Mouse (Mus musculus) c-Kit-positive CD71-positive TER-119-positive erythroid progenitor cells, embryonic 14.5 days (primary cell): ENCODE data around the gene Stac.
A peak's percentile ranks its signal among the peaks of the same experiment; 100 is the strongest.

Experiments used
- DNase-seq: peaks from one replicate; pipeline ENCODE4 v3.0.0-alpha.2; 2013; ENCODE audit warnings: low spot score

Stac gene

DNA sequence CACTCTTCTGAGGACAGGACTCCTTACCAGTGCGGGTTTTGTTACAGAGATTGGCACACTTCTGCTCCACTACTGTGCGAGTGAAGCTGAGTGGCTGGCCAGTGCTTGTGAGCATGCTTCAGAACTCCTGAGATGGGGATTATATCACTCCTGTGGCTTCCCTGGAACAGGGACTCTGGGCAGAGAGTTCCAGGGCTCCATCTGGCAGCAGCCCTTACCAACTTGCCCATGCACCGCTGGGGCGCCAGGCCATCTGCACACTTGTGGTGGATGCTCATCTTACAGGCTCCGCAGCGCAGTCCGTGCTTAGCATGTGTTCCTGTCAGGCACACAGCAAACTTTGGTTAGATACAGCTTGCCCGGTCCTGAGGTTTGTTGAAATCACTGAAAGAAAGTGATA, 83.5 kb downstream of the Stac start:
- DNase-seq, result no peak

DNA sequence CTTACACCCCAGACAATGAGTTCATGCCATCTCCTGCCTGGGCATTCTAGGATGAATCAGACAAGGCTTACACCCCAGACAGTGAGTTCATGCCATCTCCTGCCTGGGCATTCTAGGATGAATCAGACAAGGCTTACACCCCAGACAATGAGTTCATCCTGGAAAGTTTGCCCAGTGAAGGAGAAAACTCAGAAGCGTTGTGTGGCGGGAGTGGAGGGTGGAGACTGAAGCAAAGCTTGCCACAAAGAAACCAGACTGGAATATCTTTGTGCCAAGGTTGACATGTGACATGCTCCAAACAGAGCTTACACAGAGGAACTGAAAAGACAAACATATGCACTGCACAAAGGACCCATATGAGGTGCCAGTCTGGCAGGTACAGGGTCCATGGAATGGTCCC, 102.6 kb downstream of the Stac start:
- DNase-seq, result no peak

DNA sequence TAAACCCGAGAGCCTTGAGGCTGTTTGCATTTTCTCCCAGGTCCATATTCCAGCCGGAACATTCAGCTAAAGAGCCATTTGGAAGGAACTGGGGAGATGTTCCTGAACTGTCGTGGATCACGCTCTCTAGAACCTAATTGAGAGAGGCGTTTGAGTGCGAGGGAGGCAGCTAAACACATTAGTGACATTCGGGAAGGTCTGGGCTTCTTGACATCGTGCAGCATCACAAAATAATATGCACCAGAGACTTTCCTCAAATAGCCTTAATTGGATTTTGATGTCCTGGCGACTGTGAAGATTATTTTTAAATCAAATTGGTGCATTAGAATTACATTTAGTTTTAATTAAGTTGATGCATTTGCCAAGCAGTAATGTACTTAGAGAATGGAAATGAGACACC, 111.4 kb downstream of the Stac start:
- DNase-seq, result no peak

DNA sequence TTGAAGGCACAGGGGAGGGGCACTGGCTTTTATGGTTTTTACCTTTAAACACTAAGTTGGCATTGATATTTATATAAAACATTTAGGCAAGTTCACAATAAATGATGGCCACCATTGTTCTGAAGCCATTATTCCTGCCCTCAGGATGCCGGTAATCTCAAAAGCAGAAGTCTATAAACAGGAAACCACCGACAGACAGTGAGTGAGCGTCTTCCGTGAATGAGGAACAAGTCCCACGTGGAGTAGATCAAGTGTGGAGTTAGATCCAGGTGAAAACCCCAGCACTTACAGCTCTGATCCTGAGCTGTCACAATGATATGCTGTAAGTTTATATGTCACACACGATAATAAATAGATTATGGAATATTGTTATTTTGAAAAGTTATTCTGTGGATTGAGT, 112.7 kb downstream of the Stac start:
- DNase-seq, result no peak

DNA sequence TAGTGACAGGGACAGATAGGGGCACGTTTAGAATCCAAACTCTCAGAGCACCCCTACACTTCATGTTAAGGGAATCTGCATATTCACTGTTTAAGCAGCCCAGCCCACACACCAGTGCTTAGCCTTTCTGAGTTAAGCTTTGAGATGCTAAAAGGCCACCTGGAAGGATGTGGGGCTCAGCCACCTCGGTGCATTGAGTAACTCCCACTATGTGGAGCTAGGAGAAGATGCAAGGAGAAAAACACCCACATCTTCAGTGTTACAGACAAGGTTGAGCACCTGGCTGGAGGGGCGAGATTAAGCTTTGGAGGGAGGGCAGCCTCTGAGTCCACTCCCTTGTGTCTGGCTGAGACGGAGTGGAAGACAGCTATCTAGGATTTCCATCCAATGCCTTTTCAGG, 114.3 kb downstream of the Stac start:
- no peak for DNase-seq

DNA sequence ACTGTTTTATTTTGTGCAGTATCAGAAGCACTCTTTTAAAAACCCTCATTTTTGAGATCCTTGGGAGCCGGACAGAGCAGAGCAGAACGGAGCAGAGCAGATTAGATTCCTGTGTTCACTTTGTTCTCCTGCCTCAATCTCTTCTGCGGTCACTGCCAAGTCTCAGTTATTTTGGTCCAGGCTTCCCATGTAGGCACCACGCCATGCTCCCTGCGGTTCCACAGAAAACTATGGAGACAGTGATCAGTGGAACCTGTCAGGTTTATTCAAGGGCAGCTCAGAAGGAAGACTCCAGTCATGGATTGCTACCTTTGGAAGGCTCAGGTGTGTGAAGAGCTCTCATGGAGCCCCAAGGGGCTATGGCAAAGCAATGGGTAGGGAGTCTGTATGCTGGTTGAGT, 116.3 kb downstream of the Stac start:
- DNase-seq, result no peak

DNA sequence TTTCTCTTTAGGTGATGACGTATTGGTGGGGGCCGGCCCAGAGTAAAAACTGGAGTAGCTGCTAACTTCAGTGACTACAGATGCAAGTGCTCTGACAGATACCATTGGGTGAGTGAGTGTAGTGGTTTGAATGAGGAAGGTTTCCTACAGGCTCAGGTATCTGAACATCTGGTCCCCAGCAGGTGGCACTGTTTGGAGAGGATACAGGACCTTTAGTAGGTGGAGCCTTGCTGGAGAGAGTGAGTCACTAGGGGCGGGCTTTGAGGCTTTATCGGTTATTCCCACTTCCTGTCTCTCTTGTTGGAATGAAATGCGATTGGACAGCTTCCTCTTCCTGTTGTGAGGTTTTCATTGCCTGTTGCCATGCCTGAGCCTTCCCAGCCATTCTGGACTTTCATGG, 118.5 kb downstream of the Stac start:
- DNase-seq, result no peak

DNA sequence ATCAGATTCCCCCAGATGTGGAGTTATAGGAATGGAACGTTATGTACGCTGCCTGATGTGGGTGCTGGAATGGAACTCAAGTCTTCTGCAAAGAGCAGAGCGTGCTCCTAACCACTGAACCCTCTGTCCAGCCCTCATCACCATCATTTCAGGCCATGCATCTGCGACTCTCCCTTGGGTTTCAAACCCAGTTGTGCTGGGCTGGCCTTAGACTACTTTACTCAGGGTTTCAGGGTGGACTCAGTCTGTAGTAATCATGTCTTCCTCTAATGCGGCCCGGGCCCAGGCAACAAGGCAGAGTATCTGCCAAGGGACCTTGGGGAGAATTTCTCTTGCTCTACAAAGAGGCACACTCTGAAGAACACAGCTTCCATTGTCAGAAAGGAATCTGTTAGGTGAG, 126.0 kb downstream of the Stac start:
- DNase-seq, result no peak

DNA sequence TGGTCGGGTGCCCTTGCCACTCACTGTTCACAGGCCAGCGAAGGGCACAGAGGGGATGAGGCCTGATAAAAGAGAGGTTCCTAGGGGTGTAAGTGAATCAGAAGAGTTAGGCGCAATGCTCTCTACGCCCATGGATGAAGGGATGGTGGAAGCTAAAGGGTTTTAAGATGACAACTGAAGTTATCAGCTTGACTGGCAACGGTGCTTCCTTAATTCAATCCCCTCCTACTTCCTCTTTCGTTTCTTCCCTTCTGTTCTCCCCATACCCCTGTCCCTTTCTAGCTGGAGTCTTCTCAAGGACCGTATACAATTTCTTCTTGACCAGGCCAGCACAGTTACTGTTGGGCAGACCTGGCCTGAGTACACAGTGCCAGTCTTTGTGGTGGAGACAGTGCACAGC, 126.9 kb downstream of the Stac start:
- no peak for DNase-seq

DNA sequence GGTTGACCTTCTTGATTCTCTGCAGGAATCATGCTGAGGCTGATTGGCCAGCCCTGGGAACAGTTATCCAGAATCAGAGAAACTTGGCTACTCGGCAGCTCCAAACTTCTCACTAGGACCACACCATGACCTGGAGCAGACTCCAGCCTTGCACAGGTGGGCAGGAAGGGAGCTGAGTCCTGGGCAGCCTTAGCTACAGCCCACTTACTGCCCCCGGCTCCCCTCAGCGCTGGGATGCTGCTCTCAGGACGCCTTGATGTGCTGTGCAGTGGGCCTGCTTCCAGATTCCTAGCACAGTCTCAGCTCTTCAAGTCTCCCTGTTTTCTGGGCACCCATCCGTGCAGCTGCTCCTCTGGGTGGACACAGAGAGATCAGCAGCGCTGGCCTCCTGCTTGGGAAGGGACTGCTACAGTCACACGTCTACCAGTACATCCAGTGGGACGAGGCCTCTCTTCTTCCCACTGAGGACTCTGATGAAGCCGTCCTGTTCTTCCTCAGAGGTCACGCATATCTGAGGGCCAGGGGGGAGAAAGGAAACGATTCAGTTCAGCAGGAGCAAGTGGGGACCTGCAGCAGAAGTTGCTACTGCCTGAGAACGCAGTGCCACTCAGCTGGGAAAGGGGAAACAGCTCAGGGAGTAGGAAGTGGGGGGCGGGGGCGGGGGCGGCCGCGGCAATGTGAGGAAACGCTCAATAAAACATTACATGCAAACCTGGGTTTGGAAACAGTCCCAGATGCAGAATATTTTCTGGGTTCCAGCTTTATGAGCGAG, 127.7 kb downstream of the Stac start:
- no peak for DNase-seq

DNA sequence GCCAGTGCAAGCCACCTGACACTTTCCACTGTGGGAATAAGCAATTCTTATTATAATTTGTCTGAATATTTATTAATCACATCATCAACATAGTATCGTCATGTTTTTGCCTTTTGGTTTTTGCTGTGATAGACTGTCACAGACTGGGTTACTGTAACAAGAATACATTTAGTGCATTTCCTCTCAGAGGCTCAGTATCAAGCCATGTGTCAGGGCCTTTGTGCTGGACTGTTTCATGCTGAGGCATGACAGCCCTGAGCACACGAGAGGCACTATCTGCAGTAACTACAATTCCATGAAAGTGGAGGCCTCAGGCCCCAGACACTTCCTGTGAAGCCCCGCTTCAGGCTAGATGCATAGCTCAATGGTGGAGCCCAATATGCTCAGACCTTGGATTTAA, 133.4 kb downstream of the Stac start:
- DNase-seq, result no peak

DNA sequence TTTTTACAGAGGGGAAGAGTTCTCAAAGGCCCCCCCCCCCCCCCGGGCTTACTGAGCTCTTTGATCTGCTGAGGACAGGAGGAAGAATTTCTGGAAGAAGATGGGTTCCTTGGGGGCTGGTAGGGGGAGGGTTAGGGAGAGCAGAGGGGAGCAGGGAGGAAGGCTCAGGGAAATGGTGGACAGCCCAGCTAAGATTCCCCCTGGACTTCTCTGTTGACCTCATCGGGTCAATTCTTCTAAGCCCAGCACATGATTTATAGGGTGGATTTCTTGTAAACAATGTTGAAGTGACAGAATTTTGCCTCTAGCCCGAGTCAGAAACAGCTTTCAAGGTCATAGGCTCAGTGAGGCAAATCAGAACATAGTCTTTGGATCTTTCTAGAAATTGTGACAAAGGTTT, 137.3 kb downstream of the Stac start:
- no peak for DNase-seq

DNA sequence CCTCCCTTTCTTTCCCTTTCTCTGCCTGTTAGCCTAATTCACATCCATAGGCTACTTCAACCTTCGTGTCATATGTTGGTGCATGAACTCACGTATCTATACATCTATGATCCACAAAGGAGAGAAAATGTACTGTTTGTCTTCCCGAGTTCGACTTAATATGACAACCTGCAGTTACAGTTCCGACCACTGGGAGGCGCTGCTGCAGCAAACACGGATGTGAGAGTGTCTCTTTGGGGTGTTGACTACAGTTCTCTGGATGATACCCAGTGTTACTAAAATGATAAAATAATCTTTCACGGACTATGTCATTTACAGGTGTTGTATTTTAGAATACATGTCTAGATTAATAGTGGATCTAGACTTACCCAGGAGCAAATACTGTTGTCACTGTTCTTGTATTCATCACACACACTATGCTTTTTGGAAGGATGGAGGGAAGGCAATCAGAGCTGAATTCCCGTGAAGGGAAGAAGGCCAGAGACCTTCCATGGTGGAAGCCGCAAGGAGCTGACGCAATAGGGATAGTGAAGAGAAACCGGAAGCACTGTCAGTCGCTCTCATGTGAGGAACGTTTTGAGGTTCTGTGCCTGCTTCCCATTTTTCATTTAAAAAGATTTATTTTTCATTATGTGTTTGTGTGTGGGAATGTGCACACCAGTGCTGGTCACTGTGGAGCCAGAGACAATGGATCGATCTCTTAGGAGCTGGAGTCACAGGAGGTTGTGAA, 138.5 kb downstream of the Stac start:
- DNase-seq, result peak; percentile 17

DNA sequence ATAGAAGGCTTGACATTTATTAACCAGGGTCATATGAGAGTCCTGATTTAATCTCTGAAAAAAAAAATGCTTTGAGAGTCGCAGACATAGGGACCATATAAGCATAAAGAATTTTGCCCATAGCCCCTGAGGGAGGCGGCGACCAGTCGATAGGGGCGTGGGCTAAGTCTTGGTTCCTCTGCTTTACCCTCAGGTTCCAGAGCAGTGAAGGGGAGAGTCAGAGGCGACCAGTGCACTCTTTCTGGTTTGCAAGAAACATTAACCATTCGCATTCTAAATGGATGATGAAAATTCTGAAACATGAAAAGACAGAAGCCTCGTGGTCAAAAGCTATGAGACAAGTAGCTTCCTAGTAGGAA, 139.2 kb downstream of the Stac start:
- DNase-seq, result no peak

DNA sequence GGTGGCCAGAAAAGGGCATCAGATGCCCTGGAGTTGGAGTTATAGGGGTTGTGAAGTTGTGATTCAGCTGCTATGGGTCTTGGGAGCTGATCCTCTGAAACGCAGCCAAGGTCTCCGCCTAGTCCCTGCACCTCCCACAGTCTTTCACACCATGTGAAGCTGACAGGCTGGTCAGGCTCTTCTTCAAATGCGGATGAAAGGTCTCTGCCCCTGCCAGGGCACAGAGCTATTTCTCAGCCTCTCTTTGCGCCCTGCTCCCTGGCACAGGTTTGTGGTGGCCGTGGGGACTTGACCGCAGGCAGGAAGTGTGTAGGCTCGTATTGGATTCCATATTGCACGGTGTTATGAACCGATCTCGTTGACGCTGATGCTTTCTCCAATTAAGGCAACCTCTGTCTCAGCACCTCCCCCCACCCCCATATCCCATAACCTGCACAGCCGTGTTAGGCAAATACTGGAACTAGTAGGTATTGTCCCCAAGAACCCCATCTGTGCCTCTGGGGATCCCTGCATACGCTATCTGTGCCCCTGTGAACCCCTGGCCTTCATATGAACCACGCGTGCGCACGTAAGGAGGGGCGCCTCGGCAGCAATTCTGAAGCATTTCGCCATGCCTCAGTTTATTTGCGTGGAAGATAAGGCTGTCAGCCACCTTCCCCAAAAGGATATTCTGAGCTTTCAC, 139.7 kb downstream of the Stac start:
- no peak for DNase-seq

DNA sequence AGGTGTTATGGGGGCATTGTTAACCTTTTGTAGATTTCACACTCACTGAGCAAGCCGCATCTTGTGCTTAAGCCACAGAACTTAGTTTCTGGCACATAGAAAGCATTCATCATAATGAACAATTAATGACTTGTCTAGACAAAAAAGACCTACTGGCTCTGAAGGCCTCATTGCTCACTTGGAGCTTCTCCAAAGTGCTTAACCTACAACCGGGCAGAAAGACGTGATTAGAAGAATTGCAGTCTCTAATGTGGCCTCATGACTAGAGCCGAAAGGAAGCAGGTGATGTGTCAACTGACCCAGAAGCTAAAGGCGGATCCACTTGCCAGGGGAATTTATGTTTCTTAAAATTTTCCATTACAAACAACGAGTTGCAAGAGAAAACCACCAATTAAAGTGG, 147.5 kb downstream of the Stac start:
- DNase-seq, result no peak

DNA sequence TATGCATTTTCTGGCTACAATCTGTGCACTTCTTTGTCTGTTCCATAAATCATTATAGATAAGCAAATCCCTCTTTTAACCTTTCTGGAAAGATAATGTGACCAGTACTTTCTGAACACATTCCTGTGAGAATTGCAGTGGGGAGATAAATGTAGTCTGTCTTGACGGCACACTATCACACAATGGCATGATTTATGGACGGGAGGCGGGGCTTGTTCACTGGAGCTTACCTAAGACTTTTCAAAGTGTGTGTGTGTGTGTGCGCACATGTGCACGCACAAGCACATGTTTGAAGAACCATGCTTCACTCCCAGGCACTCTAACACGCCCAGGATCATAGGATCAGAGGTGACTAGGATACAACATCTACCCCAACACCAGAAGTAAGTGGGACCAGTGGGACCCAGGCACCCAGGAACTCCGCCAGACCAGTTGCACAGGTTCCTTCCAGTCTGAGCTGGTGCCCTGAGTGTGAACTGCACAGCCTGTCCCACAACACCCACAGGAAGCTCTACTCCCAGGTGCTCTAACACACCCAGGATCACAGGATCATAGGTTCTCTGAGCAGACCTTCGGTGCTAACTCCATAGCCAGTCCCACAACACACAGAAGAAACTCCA, 154.6 kb downstream of the Stac start:
- no peak for DNase-seq

DNA sequence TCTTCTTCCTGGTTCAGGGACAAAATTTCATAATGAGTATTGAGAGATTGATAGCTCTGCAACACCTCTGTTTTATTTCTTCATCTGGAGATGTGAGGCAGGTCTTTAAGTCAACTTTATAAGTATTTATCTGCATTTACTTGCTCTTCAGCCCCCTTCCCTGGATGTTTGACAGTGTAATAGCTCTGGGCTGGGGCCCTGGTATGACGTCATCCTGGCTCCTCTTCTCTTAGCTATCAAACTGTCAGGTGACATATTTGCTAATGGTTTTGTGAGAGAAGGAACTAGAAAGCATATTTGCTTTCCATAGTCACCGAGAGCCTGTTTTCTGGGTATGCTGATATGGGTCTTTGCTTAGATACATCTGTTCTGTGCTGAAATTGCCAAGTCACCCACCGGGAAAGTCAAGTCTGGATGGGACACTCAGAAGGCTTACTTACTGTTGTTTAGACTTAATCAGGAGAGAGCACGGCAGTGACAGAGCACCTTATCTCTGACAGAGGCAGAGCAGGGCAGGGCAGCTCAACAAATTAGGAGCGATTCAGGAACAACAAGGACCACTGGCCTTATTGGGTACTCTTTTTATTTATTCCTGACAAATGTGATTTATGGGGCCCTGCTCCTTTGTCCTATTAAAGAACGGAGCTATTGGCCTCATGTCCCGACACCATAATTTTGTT, 155.3 kb downstream of the Stac start:
- peak; percentile 17 for DNase-seq

DNA sequence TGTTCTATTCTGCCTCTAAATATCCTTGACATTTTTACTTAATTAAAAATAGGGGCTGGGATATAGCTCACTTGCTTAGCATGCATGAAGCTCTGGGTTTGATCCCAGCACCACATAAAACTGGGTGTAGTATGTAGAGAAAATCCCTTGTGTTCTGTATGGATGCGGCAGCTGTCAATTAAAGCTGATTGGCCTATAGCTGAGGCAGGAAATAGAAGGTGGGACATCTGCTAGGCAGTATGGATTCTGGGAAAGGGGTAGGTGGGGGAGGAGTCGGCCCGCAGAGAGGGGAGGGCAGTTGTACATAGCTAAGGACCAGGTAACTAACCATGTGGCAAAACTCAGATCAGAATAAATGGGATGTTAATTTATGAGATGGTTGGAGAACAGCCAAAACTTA, 166.3 kb downstream of the Stac start:
- no peak for DNase-seq

DNA sequence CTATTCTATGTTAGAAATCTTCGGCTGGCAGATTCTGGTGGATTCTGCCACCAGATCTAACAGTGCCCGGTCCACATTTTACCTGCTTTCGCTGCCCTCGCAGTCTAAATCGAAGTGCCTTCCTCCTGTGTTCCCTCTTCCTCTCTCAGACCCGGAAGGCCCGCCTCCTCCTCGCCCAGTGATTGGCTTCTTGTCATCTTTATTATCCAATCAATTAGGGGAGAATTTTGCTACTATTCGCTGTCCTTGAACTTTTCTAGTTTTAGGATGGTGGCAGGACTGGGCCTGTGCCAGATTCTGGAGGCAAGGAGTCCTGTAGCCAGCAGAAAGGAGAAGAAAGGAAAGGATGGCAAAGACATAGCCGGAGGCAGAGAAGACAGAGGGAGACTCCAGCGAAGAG, 167.0 kb downstream of the Stac start:
- no peak for DNase-seq

DNA sequence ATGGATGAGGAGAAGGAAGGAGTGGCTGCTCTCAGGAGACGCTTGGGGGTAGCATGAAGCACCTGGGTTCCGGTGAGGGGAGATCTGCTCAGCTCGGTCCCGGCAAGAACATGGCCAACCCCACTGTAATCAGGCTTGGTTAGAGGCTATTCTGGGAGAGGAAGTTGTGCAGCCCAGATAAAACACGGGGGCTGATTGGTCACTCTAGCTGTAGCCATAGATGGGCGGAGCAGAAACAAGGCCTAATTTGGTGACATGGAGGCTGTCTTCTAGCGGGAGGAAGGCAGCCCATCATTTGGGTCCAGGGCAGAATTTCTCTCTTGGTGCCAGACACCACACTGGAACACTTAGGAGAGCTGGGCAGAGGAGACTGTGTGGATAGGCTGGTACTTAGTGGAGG, 167.9 kb downstream of the Stac start:
- no peak for DNase-seq

DNA sequence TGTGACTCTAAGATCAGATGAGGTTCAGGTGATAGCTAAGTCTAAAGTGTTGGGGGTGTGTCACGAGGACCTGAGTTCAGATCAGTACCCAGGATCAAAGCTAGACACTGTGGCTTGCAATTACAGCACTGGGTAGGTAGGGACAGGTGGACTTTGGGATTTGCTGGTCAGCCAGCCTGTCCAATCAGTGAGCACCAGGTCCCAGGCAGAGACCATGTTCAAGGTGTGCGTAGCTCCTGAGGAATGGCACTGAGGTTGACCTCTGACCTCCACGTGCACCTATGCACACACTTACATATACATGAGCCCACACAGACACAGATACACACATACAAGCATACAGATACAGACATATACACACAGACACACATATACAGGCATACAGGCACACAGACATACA, 174.6 kb downstream of the Stac start:
- DNase-seq, result no peak
